Mouse (Mus musculus): ENCODE data around the gene 2310079G19Rik. TPM values are rescaled to one million over a fixed set of nuclear protein-coding genes. Genes with fewer than 3 reads are reported as not detected.

Gene 2310079G19Rik
- not detected in 2 replicates for polyA plus RNA-seq (2015; fragmentation: Nextera tagmentation; extraction: Ambion mirVana)

DNA sequence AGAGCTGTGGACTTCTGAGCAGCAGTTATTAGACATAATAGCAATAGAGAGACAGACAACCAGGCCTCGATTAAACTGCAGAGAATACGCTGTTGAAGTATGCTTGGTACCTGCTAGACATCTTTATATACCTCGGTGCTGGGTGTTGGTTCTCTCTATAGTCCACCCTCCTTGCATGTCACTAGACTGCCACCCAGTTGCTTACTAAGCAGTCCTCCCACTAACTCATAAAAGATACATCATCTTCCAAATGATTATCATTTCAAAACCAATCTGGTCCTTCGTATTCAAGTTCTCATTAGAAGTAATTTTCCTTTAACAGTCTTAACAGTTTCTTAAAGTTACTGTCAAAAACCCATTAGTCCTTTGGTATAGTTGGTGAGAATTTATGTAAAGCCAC lies at the start of gene 2310079G19Rik:
TSS of gene 2310079G19Rik (minus strand) at position 101 of the 400 bp plus-strand sequence.
- 86% methylated on average over 4 of the region's 4 CpGs for WGBS
- no peaks in the 10 kb centered on the region for H3K36me3 ChIP-seq
- no peak within 1 kb of the TSS for H3K4me2 ChIP-seq
- no peaks in the 10 kb centered on the region for H3K27me3 ChIP-seq
- no peak within 1 kb of the TSS for H3K4me3 ChIP-seq
- no peaks in the 10 kb centered on the region for H3K4me1 ChIP-seq (replicated peaks)
- no peak for ATAC-seq (replicated peaks; ENCODE audit: insufficient number of reproducible peaks, insufficient read depth, low FRiP score, low read depth)
- H3K9me3 ChIP-seq (replicated peaks), result no peaks in the 10 kb centered on the region
- no peak within 1 kb of the TSS for H3K9ac ChIP-seq
- no peak within 1 kb of the TSS for H3K27ac ChIP-seq

DNA sequence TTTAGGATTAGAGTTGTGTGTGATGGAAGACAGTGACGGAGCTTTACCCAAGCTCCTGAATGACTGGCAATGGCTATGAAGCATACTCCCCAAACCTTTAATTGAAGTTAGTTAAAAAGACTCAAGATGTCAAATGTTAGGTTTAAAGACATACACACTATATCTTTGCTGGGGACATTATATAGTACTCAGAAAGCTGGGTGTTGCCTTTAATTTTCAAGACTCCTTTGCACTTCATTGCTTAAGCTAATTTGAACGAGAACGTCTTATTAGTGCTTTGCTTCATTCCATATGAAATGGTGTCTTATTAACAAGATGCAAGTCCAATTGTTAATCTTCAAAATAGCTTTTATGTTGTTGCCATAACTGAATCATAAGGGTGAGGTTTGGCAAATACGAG lies 44.1 kb upstream of the 2310079G19Rik start, which contains the start of gene Krtap27-1:
TSS of gene Krtap27-1 (minus strand) at position 101 of the 400 bp plus-strand sequence.
- no peak within 1 kb of the TSS for H3K9ac ChIP-seq
- H3K27ac ChIP-seq, result no peak within 1 kb of the TSS
- H3K4me2 ChIP-seq, result no peak within 1 kb of the TSS
- no peaks in the 10 kb centered on the region for H3K27me3 ChIP-seq
- ATAC-seq (replicated peaks; ENCODE audit: insufficient number of reproducible peaks, insufficient read depth, low FRiP score, low read depth), result no peak
- no peaks in the 10 kb centered on the region for H3K4me1 ChIP-seq (replicated peaks)
- no peaks in the 10 kb centered on the region for H3K36me3 ChIP-seq
- H3K4me3 ChIP-seq, result no peak within 1 kb of the TSS
- 81% methylated on average over 4 of the region's 4 CpGs for WGBS
- no peaks in the 10 kb centered on the region for H3K9me3 ChIP-seq (replicated peaks)

DNA sequence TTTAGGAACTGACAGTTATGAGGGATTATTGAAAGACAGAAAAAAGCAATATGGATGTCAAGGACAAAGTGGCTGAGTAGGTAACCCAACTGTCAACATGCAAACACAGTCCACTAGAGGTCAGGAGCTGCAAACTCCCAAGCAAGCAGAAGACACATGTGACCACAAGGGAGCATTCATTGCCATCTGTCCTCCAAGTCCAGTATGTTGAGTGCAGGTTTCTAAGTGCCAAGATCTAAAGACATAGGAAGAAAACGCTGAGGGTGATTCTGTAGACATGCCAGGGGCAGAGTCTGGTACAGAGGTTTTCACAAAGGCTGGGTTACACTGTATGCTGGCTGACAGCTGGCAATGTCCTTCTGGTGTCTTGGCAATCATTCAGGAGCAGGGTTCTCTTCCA lies 30.0 kb upstream of the 2310079G19Rik start:
- Histone ChIP-seq H3K9me3 (replicated peaks) (no peaks in the 10 kb centered on the region), H3K27ac (no peak overlapping the region), H3K9ac (no peak overlapping the region), H3K36me3 (no peaks in the 10 kb centered on the region), H3K4me1 (replicated peaks) (no peaks in the 10 kb centered on the region), H3K27me3 (no peaks in the 10 kb centered on the region), H3K4me3 (no peak overlapping the region), H3K4me2 (no peak overlapping the region)
- WGBS, result 43% methylated on average over 1 of the region's 1 CpGs
- no peak for ATAC-seq (replicated peaks; ENCODE audit: insufficient number of reproducible peaks, insufficient read depth, low FRiP score, low read depth)

DNA sequence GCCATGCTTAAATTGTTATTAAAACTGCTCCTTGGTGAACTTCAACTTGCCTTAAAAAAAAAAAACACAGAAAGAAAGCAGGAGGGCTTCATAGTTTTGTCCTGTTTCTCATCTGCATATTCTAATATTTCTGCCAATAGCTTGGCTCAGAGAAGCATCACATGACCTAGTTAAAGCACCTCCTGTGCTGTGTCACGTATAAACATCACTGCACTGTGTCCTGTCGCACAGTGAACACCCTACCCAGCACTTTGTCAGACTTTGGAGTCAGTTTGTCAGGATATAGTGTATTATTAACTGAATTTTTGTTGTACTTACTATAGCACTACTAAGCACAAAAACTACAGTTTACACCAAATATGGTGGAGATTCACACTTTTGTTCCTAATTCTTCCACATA lies 24.5 kb upstream of the 2310079G19Rik start:
- Histone ChIP-seq H3K4me2 (no peak overlapping the region), H3K9ac (no peak overlapping the region), H3K27ac (no peak overlapping the region), H3K4me1 (replicated peaks) (no peaks in the 10 kb centered on the region), H3K9me3 (replicated peaks) (no peaks in the 10 kb centered on the region), H3K27me3 (no peaks in the 10 kb centered on the region), H3K4me3 (no peak overlapping the region), H3K36me3 (no peaks in the 10 kb centered on the region)
- 63% methylated on average over 2 of the region's 2 CpGs for WGBS
- no peak for ATAC-seq (replicated peaks; ENCODE audit: insufficient number of reproducible peaks, insufficient read depth, low FRiP score, low read depth)

DNA sequence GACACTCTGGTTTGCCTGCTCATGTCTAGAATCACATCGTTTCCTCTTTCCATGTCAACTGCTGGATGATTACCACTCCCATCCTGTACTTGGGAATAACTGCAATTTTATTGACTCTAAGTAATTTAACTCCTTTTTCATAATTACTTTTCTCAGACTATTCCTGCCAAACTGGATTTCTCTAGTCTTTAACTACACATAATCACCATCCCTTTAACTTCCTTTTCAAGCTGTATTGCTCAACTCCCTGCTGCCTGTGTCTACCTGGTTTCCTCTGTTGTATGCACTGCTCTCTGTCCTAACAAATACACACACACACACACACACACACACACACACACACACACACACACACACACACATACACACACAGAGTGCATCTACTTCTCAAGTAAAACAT lies 23.6 kb upstream of the 2310079G19Rik start:
- Histone ChIP-seq H3K4me1 (replicated peaks) (no peaks in the 10 kb centered on the region), H3K9me3 (replicated peaks) (no peaks in the 10 kb centered on the region), H3K27ac (no peak overlapping the region), H3K9ac (no peak overlapping the region), H3K4me2 (no peak overlapping the region), H3K27me3 (no peaks in the 10 kb centered on the region), H3K36me3 (no peaks in the 10 kb centered on the region), H3K4me3 (no peak overlapping the region)
- ATAC-seq (replicated peaks; ENCODE audit: insufficient number of reproducible peaks, insufficient read depth, low FRiP score, low read depth), result no peak
- WGBS, result 53% methylated on average over 1 of the region's 1 CpGs

DNA sequence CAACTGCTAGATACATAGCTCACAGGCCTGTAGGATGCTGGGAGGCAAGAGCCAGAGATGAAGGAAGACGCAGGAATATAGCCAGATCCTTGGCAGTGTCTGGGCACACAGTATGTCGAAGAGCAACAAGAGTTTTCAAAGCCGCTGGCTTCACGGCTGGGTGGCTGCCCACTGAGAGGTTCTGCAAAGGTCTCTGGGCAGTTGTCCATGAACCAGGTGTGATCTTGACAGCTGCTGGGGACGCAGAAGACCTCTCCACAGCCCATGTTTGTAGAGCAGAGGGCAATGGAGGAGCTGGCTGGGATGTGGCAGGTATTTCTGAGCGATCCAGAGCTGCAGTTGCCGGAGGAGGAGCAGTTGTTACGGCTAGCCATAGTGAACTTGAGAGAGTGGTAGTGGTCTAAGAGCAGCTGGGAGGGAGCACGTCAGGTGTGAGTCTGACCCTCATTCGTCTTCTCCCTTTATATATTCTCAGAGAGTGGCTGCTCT lies 19.9 kb upstream of the 2310079G19Rik start, which contains the start of gene Krtap26-1:
TSS of gene Krtap26-1 (minus strand) at position 439 of the 489 bp plus-strand sequence.
- no peak for ATAC-seq (replicated peaks; ENCODE audit: insufficient number of reproducible peaks, insufficient read depth, low FRiP score, low read depth)
- H3K9ac ChIP-seq, result no peak within 1 kb of the TSS

DNA sequence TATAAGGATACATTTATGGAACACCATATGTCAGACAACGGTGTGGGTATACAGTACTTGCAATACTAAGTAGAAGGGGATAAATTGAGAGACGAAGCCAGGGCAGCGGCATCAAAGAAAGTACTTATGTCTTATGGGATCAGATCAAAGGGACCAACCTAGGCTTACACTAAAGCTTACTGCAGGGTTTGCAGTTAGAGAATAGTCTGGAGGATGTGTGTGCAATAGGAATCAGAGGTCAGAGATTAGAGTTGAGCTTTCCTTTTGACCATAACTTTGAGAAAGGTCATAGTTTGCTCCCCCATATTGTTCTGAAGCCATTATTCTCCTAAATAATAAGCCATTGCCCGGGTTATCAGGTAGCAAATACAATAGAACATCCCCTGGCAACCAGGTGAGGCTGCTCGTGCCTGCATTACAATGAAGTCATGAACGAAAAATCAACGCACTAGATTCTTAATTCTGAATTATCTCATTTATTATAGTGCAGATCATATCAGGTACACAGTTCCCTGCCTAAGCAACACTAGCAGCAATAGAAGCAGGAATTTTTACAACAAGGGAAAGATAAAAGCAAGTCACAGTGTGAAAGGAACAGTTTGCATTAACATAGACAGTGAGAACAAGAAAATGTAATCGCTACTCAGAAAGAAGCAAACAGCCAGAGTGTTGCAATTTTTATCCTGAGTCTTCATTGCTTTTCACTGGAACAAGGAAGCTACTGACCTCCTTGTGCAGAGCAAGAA lies 19.1 kb upstream of the 2310079G19Rik start:
- H3K4me3 ChIP-seq, result no peak overlapping the region
- H3K27ac ChIP-seq, result no peak overlapping the region
- 82% methylated on average over 8 of the region's 8 CpGs for WGBS
- H3K9ac ChIP-seq, result no peak overlapping the region
- no peaks in the 10 kb centered on the region for H3K36me3 ChIP-seq
- no peak overlapping the region for H3K4me2 ChIP-seq
- no peak for ATAC-seq (replicated peaks; ENCODE audit: insufficient number of reproducible peaks, insufficient read depth, low FRiP score, low read depth)
- no peaks in the 10 kb centered on the region for H3K27me3 ChIP-seq
- no peaks in the 10 kb centered on the region for H3K4me1 ChIP-seq (replicated peaks)
- H3K9me3 ChIP-seq (replicated peaks), result no peaks in the 10 kb centered on the region

More for the DNA sequence above, 19.9 kb upstream of the 2310079G19Rik start, which contains the start of gene Krtap26-1:
- no peak within 1 kb of the TSS for H3K27ac ChIP-seq
- H3K4me2 ChIP-seq, result no peak within 1 kb of the TSS
- no peaks in the 10 kb centered on the region for H3K27me3 ChIP-seq
- H3K36me3 ChIP-seq, result no peaks in the 10 kb centered on the region
- no peaks in the 10 kb centered on the region for H3K9me3 ChIP-seq (replicated peaks)
- no peak within 1 kb of the TSS for H3K4me3 ChIP-seq
- 82% methylated on average over 10 of the region's 10 CpGs for WGBS
- no peaks in the 10 kb centered on the region for H3K4me1 ChIP-seq (replicated peaks)

DNA sequence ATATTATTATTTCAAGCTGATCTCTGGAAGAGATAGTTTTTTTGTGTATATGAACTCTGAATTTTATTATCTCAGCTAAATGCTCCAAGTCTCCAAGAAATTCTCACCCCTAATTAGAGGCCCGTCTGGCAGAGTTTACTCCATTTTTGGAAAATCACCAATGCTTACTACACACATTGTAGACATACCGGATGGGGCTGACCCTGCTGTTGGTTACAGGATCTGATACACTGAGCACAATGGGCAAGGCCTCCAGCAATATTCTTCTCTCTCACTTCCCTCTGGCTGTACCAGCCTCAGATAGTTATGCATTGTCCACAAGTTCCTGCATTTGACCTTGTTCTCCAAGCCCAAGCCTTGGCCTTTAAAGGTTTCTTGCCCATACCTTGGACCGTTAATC lies 12.6 kb upstream of the 2310079G19Rik start:
- WGBS, result 74% methylated on average over 3 of the region's 3 CpGs
- no peak for ATAC-seq (replicated peaks; ENCODE audit: insufficient number of reproducible peaks, insufficient read depth, low FRiP score, low read depth)
- H3K4me1 ChIP-seq (replicated peaks), result peaks cover 1% of the 10 kb centered on the region

DNA sequence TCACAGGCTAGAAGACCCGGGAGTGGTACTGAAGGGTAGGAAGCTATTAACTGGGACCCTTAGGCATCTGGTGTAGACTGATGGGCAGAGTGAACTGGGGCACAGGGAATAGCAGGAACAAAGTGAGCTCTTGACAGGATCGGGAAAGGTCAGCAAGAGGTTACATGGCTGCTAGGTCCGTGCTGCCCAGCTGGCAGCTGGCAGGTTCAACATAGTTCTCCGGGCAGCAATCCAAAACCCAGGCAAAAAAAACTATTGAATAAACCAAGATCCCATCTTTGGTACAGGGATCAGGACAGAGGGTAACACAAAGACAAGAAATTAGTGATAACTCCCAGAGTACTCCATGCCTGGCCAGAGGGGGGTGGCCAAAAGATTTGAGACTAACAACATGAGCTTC lies 7.7 kb upstream of the 2310079G19Rik start:
- no peak overlapping the region for H3K4me3 ChIP-seq
- no peaks in the 10 kb centered on the region for H3K27me3 ChIP-seq
- no peaks in the 10 kb centered on the region for H3K9me3 ChIP-seq (replicated peaks)
- no peaks in the 10 kb centered on the region for H3K36me3 ChIP-seq
- H3K4me2 ChIP-seq, result no peak overlapping the region
- 34% methylated on average over 4 of the region's 4 CpGs for WGBS
- peaks cover 4% of the 10 kb centered on the region for H3K4me1 ChIP-seq (replicated peaks)
- H3K27ac ChIP-seq, result no peak overlapping the region
- peak; percentile 66; the same call in 1 of the 2 replicates for ATAC-seq (replicated peaks; ENCODE audit: insufficient number of reproducible peaks, insufficient read depth, low FRiP score, low read depth)
- H3K9ac ChIP-seq, result no peak overlapping the region

More for the DNA sequence above, 12.6 kb upstream of the 2310079G19Rik start:
- Histone ChIP-seq H3K4me3 (no peak overlapping the region), H3K4me2 (no peak overlapping the region), H3K27me3 (no peaks in the 10 kb centered on the region), H3K9ac (no peak overlapping the region), H3K9me3 (replicated peaks) (no peaks in the 10 kb centered on the region), H3K27ac (no peak overlapping the region), H3K36me3 (no peaks in the 10 kb centered on the region)

DNA sequence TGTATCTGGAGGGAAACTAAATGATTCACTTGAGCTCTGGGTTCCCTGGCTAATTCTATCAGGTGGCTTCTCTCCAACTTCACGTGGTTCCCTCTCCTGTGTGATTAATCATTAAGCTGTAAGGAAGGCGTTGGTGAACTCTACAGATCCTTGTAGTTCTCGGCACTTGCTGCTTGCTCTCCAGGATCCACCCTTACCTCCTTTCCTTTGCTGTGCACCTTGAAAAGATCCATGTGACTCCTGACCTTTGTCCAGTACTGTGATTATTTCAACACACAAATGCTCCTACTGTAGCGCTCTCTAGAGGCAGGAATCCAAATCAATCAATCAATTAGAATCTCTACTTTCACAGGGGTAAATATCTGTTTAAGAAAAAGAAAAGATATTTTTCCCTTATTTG lies 4.0 kb upstream of the 2310079G19Rik start:
- H3K4me3 ChIP-seq, result no peak overlapping the region
- ATAC-seq (replicated peaks; ENCODE audit: insufficient number of reproducible peaks, insufficient read depth, low FRiP score, low read depth), result no peak
- H3K9ac ChIP-seq, result no peak overlapping the region
- WGBS, result 71% methylated on average over 4 of the region's 4 CpGs
- no peak overlapping the region for H3K4me2 ChIP-seq
- no peaks in the 10 kb centered on the region for H3K36me3 ChIP-seq
- H3K9me3 ChIP-seq (replicated peaks), result no peaks in the 10 kb centered on the region
- no peak overlapping the region for H3K27ac ChIP-seq
- H3K4me1 ChIP-seq (replicated peaks), result peaks cover 4% of the 10 kb centered on the region
- H3K27me3 ChIP-seq, result no peaks in the 10 kb centered on the region

DNA sequence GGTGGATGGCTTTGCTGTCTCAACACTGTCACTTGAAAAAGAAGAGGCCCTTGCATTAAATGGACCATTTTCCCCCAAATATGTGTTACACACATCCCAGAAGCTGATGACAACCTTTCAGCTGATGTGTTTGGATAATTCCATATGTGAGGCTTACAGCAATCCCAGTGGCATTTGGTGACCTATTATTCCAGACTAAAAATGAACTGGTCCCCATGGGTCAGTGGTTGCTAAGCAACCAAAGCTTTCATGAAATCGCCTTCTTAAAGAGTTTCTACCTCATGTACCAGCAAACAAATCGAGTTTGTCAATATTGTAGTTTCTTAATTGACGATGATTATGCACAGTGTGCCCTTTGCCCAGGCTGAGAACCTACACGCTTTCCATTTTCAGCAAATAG lies 14.8 kb downstream of the 2310079G19Rik start:
- WGBS, result 78% methylated on average over 4 of the region's 4 CpGs
- no peaks in the 10 kb centered on the region for H3K27me3 ChIP-seq
- no peak for ATAC-seq (replicated peaks; ENCODE audit: insufficient number of reproducible peaks, insufficient read depth, low FRiP score, low read depth)

DNA sequence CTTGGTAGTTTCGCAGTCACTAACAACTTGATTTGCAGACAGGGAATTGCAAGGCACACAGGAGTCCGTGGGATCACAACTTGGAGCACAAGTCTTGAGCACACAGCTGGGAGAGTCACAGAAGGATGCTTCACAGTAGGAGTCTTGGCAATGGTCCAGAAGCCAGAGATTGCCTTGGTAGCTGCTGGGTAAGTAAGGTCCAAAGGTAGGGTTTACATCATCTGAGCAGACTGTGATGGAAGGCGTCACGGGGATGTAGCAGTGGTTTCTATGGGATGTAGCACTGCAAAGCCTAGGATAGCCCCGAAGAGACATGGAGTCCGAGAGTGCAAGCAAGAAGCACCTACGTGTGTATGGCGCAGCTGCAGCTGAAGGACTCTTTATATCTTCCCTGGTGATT lies 15.5 kb downstream of the 2310079G19Rik start, which contains the start of gene Krtap24-1:
TSS of gene Krtap24-1 (minus strand) at position 358 of the 400 bp plus-strand sequence.
- H3K9ac ChIP-seq, result no peak within 1 kb of the TSS
- no peaks in the 10 kb centered on the region for H3K4me1 ChIP-seq (replicated peaks)
- no peak for ATAC-seq (replicated peaks; ENCODE audit: insufficient number of reproducible peaks, insufficient read depth, low FRiP score, low read depth)
- H3K4me2 ChIP-seq, result no peak within 1 kb of the TSS
- 87% methylated on average over 8 of the region's 8 CpGs for WGBS
- H3K9me3 ChIP-seq (replicated peaks), result no peaks in the 10 kb centered on the region
- no peaks in the 10 kb centered on the region for H3K36me3 ChIP-seq
- H3K27me3 ChIP-seq, result no peaks in the 10 kb centered on the region
- H3K4me3 ChIP-seq, result no peak within 1 kb of the TSS
- H3K27ac ChIP-seq, result no peak within 1 kb of the TSS

More for the DNA sequence above, 14.8 kb downstream of the 2310079G19Rik start:
- Histone ChIP-seq H3K4me2 (no peak overlapping the region), H3K9ac (no peak overlapping the region), H3K9me3 (replicated peaks) (no peaks in the 10 kb centered on the region), H3K4me3 (no peak overlapping the region), H3K36me3 (no peaks in the 10 kb centered on the region), H3K27ac (no peak overlapping the region), H3K4me1 (replicated peaks) (no peaks in the 10 kb centered on the region)

Data from heart, embryonic 15.5 days (tissue).